Mouse (Mus musculus) lung, embryonic 16.5 days (tissue): ENCODE measurements around the gene Lrrc37a. TPM values are rescaled to one million over a fixed set of nuclear protein-coding genes. Genes with fewer than 3 reads are reported as not detected.
"Not testable (repeated sequence)": the region's sequence is repeated elsewhere in the genome, so short reads cannot be mapped to it uniquely, and the experiment has no call there.

Experiments
- ATAC-seq: fragments of 200-750 bp; cut with Nextera tagmentation; 2 replicates; pipeline ENCODE4 v1.8.0; 2017; ENCODE audit warnings: low read depth, mild to moderate bottlenecking, moderate library complexity
- H3K27ac ChIP-seq: fragments of 300-500 bp; sonication (generic); 2 replicates; pipeline ENCODE4 v1.5.1; 2014; ENCODE audit warnings: mild to moderate bottlenecking, control low read depth, low read length
- H3K27me3 ChIP-seq: fragments of 300-500 bp; sonication (generic); 2 replicates; pipeline ENCODE4 v1.6.1; 2014; ENCODE audit warnings: low read depth, low read length, mixed read lengths; ENCODE audit not compliant: control insufficient read depth, insufficient read depth
- H3K36me3 ChIP-seq: fragments of 300-500 bp; sonication (generic); 2 replicates; pipeline ENCODE4 v1.6.1; 2014; ENCODE audit warnings: low read length; ENCODE audit not compliant: control insufficient read depth, insufficient read depth
- H3K4me1 ChIP-seq: fragments of 300-500 bp; sonication (generic); replicated peaks from 2 replicates; pipeline ENCODE4 v1.6.1; 2014; ENCODE audit warnings: low read length, mixed read lengths; ENCODE audit not compliant: control insufficient read depth, insufficient read depth
- H3K4me2 ChIP-seq: fragments of 300-500 bp; sonication (generic); 2 replicates; pipeline ENCODE4 v1.6.1; 2014; ENCODE audit warnings: low read depth, low read length, control low read depth
- H3K4me3 ChIP-seq: fragments of 300-500 bp; sonication (generic); 2 replicates; pipeline ENCODE4 v1.5.1; 2014; ENCODE audit warnings: mild to moderate bottlenecking, low read length, control low read depth
- H3K9ac ChIP-seq: fragments of 300-500 bp; sonication (generic); 2 replicates; pipeline ENCODE4 v1.6.1; 2014; ENCODE audit warnings: low read length, control low read depth
- H3K9me3 ChIP-seq: fragments of 300-500 bp; sonication (generic); 2 replicates; pipeline ENCODE4 v1.6.1; 2016; ENCODE audit warnings: low read length; ENCODE audit not compliant: control insufficient read depth
- whole genome bisulfite sequencing: fragments of 180-500 bp; shearing (Covaris S2); extraction: QIAGEN DNeasy Blood & Tissue Kit; methylation state at CpG from one replicate; pipeline ENCODE4 v1.1.7; 2014; 5-methylcytosine and 5-hydroxymethylcytosine counted together
- polyA plus RNA-seq: library from polyadenylated mRNA; unstranded; fragments of >200 nt; fragmentation: Nextera tagmentation; extraction: Ambion mirVana; gene quantifications from 2 replicates; pipeline ENCODE4 v1.2.1, GENCODE M21; 2015

Gene Lrrc37a
- polyA plus RNA-seq, 1 experiment from 2014 or later, result not detected

GRCm38 (mm10) chr11:103419226-103419625 lies 85.2 kb downstream of the Lrrc37a start:
- H3K27ac ChIP-seq, result no peak overlapping the region
- H3K36me3 ChIP-seq, result no peaks in the 10 kb centered on the region
- WGBS, result 63% methylated on average over 5 of the region's 5 CpGs
- H3K4me2 ChIP-seq, result no peak overlapping the region
- no peak for ATAC-seq
- H3K27me3 ChIP-seq, result no peaks in the 10 kb centered on the region
- H3K4me1 ChIP-seq, result no peaks in the 10 kb centered on the region
- no peak overlapping the region for H3K4me3 ChIP-seq
- no peaks in the 10 kb centered on the region for H3K9me3 ChIP-seq
- no peak overlapping the region for H3K9ac ChIP-seq

GRCm38 (mm10) chr11:103413516-103413915 lies 90.9 kb downstream of the Lrrc37a start:
- no peak overlapping the region for H3K4me3 ChIP-seq
- no peaks in the 10 kb centered on the region for H3K36me3 ChIP-seq
- H3K4me2 ChIP-seq, result peak overlapping the region; percentile 74
- WGBS, result 89% methylated on average over 1 of the region's 1 CpGs
- no peaks in the 10 kb centered on the region for H3K27me3 ChIP-seq
- H3K27ac ChIP-seq, result no peak overlapping the region
- H3K9ac ChIP-seq, result no peak overlapping the region
- no peaks in the 10 kb centered on the region for H3K9me3 ChIP-seq
- ATAC-seq, result no peak
- H3K4me1 ChIP-seq, result peaks cover 6% of the 10 kb centered on the region

- peaks cover 6% of the 10 kb centered on the region for H3K4me1 ChIP-seq
- H3K36me3 ChIP-seq, result no peaks in the 10 kb centered on the region
- H3K27ac ChIP-seq, result peak overlapping the region; percentile 62
- H3K9me3 ChIP-seq, result no peaks in the 10 kb centered on the region
- peak overlapping the region; percentile 74 for H3K4me2 ChIP-seq
- peak; percentile 26 for ATAC-seq
- H3K27me3 ChIP-seq, result no peaks in the 10 kb centered on the region
- peak overlapping the region; percentile 84 for H3K4me3 ChIP-seq
- H3K9ac ChIP-seq, result peak overlapping the region; percentile 87
- 2% methylated on average over 14 of the region's 14 CpGs for WGBS
These were observed 91.4 kb downstream of the Lrrc37a start for GRCm38 (mm10) chr11:103412950-103413423.

GRCm38 (mm10) chr11:103411981-103412949 lies 92.1 kb downstream of the Lrrc37a start, which contains the start of gene Plekhm1:
TSS of gene Plekhm1 (minus strand) at chr11:103412687.
- Histone ChIP-seq H3K9me3 (no peaks in the 10 kb centered on the region), H3K27ac (peak within 1 kb of the TSS; percentile 62), H3K36me3 (no peaks in the 10 kb centered on the region), H3K4me3 (peak within 1 kb of the TSS; percentile 84), H3K9ac (peak within 1 kb of the TSS; percentile 87), H3K4me2 (peak within 1 kb of the TSS; percentile 74), H3K27me3 (no peaks in the 10 kb centered on the region), H3K4me1 (peaks cover 6% of the 10 kb centered on the region)
- under 1% methylated on average over 67 of the region's 67 CpGs for WGBS
- peak; percentile 98 for ATAC-seq

GRCm38 (mm10) chr11:103411301-103411700 lies 93.1 kb downstream of the Lrrc37a start:
- Histone ChIP-seq H3K36me3 (no peaks in the 10 kb centered on the region), H3K4me1 (peaks cover 6% of the 10 kb centered on the region), H3K27me3 (no peaks in the 10 kb centered on the region), H3K27ac (no peak overlapping the region), H3K4me2 (peak overlapping the region; percentile 74; the same call in 1 of the 2 replicates), H3K4me3 (no peak overlapping the region), H3K9ac (no peak overlapping the region), H3K9me3 (no peaks in the 10 kb centered on the region)
- ATAC-seq, result no peak
- 78% methylated on average over 1 of the region's 1 CpGs for whole genome bisulfite sequencing

- H3K4me3 ChIP-seq, result no peak overlapping the region
- 89% methylated on average over 13 of the region's 13 CpGs for WGBS
These were observed 95.5 kb downstream of the Lrrc37a start for GRCm38 (mm10) chr11:103408880-103409279.

GRCm38 (mm10) chr11:103407136-103407535 lies 97.3 kb downstream of the Lrrc37a start:
- not testable (repeated sequence) for ATAC-seq, H3K4me1 ChIP-seq, H3K4me3 ChIP-seq, H3K9ac ChIP-seq, H3K27ac ChIP-seq, H3K36me3 ChIP-seq, H3K27me3 ChIP-seq, H3K4me2 ChIP-seq, H3K9me3 ChIP-seq
- WGBS, result 49% methylated on average over 5 of the region's 5 CpGs

More at GRCm38 (mm10) chr11:103408880-103409279, 95.5 kb downstream of the Lrrc37a start:
- Histone ChIP-seq H3K36me3 (no peaks in the 10 kb centered on the region), H3K27me3 (no peaks in the 10 kb centered on the region), H3K4me2 (no peak overlapping the region), H3K27ac (no peak overlapping the region), H3K9ac (no peak overlapping the region), H3K4me1 (peaks cover 6% of the 10 kb centered on the region), H3K9me3 (no peaks in the 10 kb centered on the region)
- ATAC-seq, result no peak

- Histone ChIP-seq H3K4me3 (no peak overlapping the region), H3K9me3 (no peaks in the 10 kb centered on the region), H3K9ac (no peak overlapping the region), H3K4me1 (peaks cover 5% of the 10 kb centered on the region), H3K27ac (peak overlapping the region; percentile 52), H3K4me2 (no peak overlapping the region), H3K27me3 (no peaks in the 10 kb centered on the region), H3K36me3 (no peaks in the 10 kb centered on the region)
- ATAC-seq, result peak; percentile 72; the same call in 1 of the 2 replicates
- 52% methylated on average over 7 of the region's 7 CpGs for WGBS
These were observed 97.8 kb downstream of the Lrrc37a start for GRCm38 (mm10) chr11:103406551-103406950.

GRCm38 (mm10) chr11:103405814-103406213 lies 98.6 kb downstream of the Lrrc37a start:
- no peak overlapping the region for H3K27ac ChIP-seq
- H3K27me3 ChIP-seq, result no peaks in the 10 kb centered on the region
- 73% methylated on average over 1 of the region's 1 CpGs for WGBS
- ATAC-seq, result no peak
- H3K4me1 ChIP-seq, result no peaks in the 10 kb centered on the region
- H3K9ac ChIP-seq, result no peak overlapping the region
- no peak overlapping the region for H3K4me2 ChIP-seq
- no peaks in the 10 kb centered on the region for H3K9me3 ChIP-seq
- no peaks in the 10 kb centered on the region for H3K36me3 ChIP-seq
- no peak overlapping the region for H3K4me3 ChIP-seq
